Mouse (Mus musculus) lung, postnatal 25 days (tissue): ENCODE measurements at regions not wholly inside any gene's neighbourhood (a gene's known extent, or its start where the extent isn't known, plus 50 kb on each side); places are given as distances from the start of the nearest gene placed in this dataset.
"Not testable (repeated sequence)": the region's sequence is repeated elsewhere in the genome, so short reads cannot be mapped to it uniquely, and the experiment has no call there.

Source experiments
- DNase-seq: peaks from one replicate; pipeline ENCODE4 v3.0.0; 2022; ENCODE audit warnings: low spot score

DNA sequence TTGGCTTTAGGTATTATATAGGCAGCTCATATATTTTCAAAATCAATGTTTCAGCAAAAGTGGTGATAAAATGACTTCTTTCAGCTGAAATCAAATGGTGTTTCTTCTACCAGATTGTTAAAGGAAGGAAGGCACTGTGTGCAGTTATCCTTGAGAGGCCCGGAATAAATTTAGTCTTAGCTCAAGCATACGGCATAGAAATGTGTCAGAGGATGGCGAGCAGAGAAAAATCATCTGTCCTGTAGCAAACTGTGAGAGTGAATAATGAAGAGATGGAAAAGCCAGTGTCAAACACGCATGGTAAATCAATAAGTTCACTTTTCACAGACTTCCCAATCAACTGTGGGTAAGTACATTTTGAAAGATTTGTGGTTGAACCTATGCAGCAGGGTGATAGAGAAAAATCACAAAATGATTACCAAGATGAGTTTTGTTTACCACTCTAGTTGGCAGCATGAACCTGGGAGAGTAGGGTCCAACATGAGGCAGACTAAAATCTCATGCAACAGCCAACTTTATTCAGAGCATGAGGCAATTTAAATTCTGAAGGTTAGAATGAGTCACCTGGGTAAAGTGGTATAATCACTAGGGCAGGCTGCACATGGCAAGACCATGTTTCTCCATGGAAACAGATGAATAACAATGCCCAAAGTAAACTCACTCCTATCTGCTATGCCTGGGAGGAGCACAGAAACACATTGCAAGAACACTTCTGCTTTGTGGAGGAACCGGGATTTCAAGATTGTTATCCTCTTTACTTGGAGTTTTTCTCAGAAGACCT lies 55.7 kb downstream of the AI429214 start:
- DNase-seq, result no peak

DNA sequence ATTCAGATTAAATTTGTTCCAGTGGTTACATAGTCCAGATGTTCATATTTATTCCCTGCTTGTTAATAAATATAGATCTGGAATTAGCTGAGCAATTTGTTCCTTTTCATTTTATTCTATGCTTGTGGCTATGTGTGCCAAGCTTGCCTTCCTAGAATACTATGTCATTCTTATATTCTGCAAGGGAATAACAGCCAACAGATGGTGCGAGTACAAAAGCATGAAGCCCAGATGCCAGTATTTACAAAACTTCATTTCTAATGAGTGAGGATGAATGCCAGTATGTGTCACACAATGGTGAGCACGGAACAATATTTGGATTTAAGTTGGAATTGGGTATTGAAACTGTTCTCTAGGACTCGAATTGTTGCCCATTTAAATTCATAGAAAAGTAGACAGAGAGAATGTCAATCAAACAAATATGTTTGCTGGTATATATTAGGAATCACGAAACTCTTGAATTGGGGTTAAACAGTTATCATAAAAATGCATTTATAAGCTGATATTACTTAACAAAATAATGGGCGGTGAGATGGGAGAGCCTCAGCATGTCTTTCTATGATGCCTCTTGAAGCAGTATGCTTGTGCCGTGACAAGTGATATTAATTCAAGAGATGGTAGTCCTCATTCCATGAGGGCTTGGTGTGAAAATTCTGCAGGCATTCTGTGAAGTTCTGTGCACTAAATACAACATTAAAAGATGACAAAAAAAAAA lies 56.7 kb downstream of the AI429214 start:
- no peak for DNase-seq

DNA sequence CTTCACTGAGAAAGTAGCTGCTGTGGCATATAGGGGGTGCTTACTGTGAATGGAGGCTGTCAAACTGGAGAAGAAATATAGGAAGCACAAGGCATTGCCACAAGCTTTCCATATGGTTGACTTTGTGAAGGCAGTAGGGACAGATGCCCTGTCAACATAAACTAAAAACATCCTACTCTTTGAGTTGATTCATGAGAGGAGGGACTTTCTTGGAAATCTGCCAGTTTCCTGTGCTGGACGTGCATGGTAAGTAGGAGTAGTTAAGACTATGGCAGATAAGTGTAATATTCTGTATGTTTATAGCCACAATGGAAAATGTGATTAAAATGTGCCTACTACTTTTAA lies 57.3 kb downstream of the AI429214 start:
- DNase-seq, result no peak

DNA sequence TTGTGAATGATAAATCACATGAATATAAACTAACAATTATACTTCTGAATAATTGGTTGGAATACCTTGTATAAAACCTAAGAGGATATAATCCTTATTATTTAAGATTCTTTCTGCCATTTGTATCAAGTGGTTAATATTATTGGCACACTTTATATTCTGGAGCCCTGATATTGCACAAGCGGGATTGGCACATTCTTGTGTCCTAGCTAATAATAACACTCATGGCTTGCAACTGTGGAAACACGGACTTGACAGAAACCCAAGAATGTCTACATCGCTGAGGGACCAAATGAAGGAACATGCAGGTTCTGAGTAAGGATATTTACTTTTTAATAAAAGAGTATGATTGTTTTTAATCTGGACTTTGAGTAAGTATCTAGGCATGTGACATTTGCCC lies 63.0 kb downstream of the AI429214 start:
- peak; percentile 72 for DNase-seq

DNA sequence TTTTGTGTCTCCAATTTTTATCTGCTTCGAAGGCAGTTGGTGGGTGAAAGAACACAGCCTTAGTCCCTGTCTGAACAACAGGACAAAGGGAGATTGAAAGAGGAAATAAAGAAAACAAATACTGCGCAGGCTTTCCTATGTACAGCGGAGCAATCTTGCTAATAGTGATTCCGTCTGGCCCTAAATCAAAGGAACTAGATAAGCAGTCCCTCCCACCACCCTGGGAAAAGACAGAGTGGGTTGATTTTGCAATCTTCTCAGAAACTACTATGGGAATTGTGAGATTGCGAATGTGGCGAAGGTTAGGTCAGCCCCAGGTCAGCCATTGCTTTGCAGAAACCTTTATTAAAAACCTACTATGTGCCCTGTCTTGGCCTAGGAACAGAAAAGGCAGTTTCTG lies 65.0 kb downstream of the AI429214 start:
- no peak for DNase-seq

DNA sequence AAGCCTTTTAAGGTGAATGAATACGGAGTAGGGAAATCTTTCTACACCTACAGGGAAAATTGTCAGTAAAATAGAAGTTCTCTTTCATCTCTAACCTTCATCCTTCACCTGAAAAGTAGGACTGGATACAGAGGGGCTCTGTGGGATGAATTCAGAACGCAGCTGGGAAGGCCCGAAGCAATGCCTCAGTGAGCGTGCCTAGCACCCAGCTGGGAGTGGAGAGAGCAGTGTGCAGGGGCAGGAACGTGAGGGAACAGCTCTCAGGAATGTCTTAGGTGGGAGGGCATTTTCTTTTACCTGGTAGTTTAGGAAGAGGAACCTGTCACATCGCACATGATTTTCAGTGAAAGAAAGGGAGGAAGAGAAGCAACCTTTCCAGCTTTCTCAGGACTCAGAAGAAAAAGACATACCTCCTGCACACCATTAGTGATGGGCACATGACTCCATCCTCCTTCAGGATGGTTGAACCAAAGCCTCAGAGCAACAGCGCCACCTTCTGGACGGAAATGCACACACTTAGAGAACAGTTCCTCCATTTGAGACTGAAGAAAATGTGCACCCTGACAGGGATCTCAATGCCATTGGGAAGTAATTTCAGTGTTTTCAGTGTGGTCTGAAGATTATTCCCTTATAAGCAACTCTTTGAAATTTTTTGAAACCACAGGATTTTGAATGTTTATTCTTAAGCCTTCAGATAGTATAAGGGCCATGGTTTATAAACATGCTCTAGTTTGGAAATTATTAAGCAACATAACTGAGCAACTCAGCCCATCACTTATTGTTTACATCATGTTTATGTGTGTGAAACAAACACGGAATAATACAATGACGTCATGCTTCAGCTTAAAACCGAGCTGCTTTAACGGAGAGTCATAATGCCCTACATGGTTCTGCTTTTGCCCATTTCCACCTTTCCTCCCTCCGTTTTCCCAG lies 68.9 kb downstream of the AI429214 start:
- peak; percentile 77 for DNase-seq

DNA sequence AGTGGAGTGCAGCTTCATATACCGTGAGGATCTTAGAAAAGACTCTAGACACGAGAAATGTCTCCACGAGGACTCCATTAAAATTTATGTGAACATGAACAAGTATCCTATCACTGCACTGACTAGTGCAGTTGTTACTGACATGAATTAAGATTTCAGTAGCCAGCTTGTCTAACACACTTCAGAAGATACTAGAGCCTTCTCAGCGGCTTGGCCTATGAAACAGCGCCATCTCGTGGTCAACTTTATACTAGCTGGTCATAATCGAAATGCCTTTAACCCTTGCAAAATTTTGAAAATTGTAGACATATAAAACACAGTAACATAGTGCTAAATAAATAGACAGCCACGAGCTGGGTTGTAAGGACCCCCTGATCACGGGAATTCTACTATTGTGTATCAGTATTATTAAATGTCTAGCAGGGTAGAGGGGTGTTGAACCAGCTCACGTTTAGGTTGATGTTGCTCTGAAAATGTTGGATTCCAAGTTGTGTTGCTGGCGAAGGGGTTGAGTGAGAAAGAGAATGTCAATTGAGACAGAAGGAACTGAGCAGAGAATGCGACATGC lies 70.4 kb downstream of the AI429214 start:
- DNase-seq, result peak; percentile 79

DNA sequence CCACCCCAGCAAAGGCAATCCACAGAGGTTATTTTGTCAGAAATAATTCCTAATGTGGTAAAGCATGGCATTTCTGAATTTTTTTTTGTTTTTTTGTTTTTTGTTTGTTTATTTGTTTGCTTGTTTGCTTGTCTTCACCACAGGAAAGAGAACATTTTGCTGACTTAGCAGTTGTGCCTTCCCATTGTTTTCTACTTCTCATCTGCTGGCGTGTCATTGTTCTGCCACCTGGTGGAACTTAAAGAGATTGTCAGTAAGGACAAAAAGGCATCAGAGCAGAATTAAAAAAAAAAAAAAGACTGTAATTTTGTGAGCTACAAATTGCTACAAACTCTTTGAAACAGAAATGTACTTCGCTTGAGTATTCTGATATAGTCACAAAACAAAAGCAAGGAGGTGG lies 79.5 kb downstream of the AI429214 start:
- DNase-seq, result peak; percentile 18

DNA sequence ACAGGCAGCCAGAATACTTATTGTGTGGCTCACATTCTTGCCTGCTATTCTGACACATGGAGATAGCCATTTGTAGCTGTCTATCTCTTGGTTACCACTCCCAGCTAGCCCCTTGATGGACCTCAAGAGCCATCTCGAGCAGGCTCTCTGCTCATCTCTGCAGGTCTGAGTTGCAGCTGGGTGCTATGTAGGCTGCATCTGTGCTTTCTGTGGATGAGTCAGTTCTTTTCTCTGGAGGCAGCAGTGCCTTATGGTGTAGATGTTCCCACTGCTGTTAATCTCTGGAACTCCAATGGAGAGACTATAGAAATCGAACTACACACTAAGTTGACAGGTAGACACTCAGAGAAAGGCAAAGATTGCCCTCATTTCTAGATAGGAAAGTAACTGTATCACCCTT lies 106.3 kb downstream of the AI429214 start:
- DNase-seq, result no peak

DNA sequence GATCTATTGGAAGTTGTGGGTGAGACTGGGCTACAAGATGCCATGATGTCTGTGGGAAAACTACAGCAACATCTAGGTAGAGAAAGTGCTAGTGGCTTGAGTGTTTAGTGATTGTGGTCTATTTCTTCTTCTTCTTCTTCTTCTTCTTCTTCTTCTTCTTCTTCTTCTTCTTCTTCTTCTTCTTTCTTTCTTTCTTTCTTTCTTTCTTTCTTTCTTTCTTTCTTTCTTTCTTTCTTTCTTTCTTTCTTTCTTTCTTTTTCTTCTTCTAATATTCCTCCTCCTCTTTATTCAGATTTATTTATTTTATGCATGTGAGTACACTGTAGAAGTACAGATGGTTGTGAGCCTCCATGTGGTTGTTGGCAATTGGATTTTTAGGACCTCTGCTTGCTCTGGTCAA lies 119.0 kb downstream of the AI429214 start:
- not testable (repeated sequence) for DNase-seq

DNA sequence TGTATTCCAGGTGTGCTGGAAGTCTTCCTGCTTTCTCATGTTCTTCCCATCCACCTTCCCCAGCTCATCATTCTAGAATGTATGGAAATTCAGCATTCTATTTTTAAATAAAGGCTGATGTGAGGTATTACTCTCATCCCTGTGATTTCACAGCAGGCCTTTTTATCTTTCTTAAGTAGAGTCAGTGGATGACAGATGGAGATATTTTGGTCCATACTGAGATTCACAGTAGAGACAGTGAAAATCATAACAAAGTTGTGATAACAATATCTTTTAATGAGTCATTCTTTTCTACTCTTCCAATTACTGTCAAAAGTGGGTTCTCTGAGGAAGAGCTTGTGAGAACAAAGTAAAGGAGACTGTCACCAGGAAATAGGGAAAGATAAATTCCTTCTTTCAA lies 132.4 kb downstream of the AI429214 start:
- DNase-seq, result no peak

DNA sequence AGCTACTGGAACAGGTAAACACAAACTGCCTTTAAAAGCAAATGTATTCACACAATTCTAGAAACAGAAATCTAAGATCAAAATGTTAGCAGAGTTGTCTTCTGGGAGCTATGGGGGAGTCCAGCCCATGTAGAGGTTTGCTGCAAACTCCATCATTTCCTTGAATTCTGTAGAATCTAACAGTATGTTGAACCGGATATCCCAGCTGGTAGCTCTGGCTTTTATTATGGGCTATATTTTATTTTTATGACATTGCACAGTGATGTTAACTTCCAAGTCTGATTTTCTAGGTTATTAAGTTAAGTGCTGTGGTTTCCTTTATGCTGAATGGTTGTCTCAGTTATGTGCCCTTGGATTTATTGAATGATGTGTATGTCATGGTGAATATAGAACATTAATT lies 136.3 kb downstream of the AI429214 start:
- no peak for DNase-seq

DNA sequence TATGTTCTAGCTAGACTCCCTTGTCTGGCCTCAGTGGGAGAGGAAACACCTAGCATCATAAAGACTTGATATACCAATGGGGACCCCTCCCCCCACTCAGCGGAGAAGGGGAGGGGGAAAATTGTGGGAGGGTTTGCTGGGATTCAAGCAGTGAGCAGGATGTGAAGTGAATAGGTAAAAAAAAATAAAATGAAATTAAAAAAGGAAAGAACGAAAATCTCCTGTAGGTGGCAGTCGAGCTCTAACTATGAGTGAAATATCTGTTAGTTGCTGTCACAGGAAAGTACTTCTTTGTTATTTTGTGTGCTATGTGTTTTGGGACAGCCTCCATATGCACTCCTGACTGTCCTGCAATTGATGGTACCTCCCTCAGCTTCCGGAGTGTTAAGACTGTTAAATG lies 138.6 kb downstream of the AI429214 start:
- no peak for DNase-seq

DNA sequence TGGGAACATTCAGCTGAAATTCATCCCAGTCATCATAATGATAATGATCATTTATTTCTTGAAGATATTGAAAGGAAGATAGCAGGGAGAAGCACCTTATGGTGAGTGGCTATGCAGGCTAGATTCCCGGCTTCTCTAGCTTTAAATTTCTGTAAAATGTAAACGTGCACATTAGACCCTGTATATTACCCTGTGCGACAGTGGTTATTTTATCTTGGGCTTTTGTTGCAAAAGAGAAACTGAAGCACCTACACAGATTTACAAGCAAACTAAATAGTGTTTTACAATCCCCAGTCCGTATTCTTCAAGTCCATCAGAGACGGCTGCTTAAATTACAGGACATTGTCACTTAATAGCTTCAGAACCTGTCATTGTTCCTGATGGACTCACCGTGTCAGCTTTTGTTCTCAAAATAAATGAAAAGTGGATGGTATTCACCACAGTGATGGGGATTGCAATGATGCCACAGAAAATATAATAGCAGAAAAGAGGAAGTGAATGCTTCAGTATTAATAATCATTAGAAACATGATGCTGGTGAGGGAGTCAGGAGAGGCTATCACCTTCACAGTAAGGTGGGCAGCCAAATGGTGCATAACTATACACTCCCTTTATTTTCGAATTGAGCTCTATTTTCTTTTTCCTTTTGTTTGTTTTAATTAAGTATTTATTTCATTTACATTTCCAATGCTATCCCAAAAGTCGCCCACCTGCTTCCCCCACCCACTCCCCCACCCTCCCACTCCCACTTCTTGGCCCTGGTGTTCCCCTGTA lies 141.0 kb downstream of the AI429214 start:
- DNase-seq, result no peak

DNA sequence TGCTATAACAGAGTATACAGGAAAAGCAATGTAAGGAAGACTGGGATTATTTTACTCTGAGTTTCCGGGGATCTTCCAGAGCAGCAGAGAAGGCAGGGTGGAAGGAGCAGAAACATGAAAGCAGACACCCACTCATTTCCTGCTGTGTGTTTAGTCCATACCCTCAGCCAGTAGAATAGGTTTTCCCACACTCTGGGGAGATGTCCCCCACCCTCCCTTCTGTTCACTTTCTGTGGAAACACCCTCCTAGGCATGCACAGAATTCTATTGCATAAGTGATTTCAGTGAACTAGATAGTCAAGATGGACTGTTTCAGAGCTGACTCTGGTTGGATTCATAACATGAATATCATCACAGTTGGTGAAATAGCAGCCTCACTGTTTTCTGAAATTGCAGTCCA lies 156.9 kb downstream of the AI429214 start:
- DNase-seq, result no peak

DNA sequence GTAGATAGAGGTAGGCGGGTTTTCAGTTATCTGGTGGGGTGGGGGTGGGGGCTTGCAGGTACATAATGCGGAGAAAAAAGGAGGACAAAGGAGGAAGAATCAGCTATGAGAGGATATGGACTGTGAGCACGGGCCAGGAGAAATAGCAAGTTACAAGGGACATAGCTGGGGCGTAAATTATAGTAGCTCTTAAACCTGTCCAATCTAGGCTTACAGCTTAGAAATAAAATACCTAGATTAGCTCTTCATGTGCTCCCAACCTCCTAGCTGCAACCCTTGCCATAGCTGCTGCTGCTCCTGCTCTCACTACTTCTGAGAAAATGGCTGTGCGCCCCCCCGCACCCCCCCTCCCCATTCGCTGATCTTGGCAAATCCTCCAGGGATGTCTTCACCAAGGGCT lies 161.0 kb downstream of the AI429214 start:
- DNase-seq, result no peak

DNA sequence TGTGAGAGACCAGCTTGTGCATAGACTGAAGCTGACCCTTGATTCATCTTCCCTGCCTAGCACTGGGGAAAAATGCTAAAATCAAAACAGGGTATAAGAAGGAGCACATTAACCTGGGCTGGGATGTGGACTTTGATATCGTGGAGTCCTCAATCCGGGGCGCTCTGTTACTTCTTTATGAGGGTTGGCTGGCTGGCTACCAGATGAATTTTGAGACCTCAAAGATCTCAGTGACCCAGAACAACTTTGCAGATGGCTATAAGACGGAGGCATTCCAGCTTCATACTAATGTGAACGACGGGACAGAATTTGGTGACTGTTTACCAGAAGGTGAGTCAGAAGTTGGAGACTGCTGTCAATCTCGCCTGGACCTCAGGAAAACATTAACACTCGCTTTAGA lies 161.5 kb downstream of the AI429214 start:
- DNase-seq, result no peak

DNA sequence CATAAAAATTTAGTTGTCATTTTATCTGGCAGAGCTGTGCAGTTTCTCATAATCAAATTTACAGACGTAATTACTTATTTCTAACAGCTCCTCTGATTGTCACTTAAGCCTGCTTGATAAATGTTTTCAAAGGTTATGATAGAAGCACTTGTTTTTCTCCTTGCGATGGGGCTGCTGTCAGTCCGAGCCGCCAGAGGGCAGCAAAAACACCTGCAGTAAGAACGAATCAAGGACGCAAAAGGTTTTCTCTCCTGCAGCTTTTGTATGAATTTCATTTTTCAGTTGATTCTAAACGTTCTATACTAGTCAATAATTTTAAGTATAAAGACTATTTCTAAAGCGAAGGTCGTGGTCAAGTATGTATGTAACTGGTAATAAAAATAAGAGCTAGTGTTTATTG lies 166.1 kb downstream of the AI429214 start:
- DNase-seq, result peak; percentile 21

DNA sequence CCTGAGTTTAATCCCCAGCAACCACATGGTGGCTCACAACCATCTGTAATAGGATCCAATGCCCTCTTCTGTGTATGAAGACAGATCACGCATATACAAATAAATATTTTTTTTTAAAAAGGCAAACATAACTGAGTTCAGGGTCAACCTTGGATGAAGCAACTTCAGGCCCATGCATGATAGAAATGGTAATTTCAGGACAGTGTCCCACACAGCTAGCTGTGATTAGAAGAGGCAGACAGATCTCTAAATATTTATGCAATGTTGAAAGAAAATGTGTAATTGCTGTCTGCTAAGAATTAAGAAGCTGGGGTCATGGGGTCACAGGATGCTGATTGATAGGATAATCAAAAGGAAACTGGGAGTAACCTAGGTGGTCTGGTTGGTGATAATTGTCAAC lies 203.5 kb downstream of the AI429214 start:
- no peak for DNase-seq

DNA sequence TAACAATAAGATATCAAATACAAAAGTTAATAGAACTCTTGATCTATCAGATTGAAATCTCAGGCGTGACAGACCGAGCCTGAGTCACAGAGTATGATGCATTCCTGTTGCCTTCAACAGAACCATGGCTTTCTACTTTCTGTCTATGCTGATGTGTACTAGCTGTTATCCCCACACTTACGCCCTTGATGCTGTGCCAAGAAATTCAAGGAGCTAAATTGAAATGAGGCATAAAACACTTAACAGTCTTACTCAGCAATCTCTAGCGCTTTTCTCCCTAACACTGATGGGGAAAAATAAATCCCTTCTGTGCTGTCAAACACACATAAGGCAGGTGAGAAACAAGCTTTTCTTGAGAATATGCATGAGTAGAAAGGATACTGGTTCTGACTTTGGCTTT lies 222.5 kb downstream of the AI429214 start:
- DNase-seq, result no peak

DNA sequence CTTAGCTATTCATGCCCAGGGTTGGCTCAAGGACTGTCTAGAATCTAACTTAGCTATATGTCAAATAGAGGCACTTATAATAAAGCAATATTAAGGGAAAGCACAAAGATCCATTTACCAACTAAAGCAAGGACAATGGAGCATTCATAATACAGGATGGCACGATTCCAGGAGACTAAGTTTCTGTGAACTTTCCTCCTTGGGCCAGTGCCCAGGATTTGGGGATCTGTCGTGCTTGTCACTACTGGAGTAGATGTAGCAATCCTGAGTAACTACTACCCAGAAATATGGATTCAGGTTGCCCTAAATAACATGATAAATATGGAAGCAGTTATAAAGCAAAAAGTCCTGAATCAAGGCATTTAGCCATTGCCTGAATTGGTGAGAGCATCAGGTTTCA lies 233.7 kb downstream of the AI429214 start:
- no peak for DNase-seq

DNA sequence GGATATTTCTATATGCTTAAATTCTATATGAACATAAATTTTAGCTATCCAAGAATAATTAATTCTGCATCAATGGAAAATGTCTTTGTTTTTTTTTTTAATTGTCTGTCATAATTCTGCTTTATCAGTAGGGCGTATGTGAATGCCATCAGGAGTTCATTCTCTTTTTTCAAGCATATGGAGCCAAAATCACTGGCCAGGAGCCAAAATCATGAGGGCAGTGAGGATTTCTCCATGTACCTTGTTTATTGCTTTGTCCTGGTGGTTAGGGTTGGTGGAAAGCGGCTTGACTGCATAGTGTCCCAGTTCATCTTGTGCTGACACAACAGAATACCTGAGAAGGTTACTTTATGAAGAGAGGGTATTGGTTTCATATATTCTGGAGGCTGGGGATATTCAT lies 243.9 kb downstream of the AI429214 start:
- no peak for DNase-seq
